Mouse (Mus musculus): ENCODE data around the gene Trappc4. TPM values are rescaled to one million over a fixed set of nuclear protein-coding genes. Genes with fewer than 3 reads are reported as not detected.
"Not testable (repeated sequence)": the region's sequence is repeated elsewhere in the genome, so short reads cannot be mapped to it uniquely, and the experiment has no call there.

Gene Trappc4
- total and polyA plus RNA-seq, 3 experiments = 9.6 to 71.4 (median 31.8) TPM

GRCm38 (mm10) chr9:44376141-44376540 lies 31.3 kb downstream of the Trappc4 start:
- no peaks in the 10 kb centered on the region for H3K9me3 ChIP-seq (replicated peaks)
- H3K4me3 ChIP-seq (ENCODE audit: low read depth, low read length) = no peak overlapping the region
- TF ChIP-seq POLR2AphosphoS5 (IDR thresholded peaks at IDR 0.05; ENCODE audit: insufficient replicate concordance, low read depth, low read length) (no peak), GATA2 (IDR thresholded peaks at IDR 0.05; ENCODE audit: borderline replicate concordance, low read depth, low read length) (no peak), TAL1 (conservative IDR thresholded peaks at IDR 0.05; ENCODE audit: low read depth, low read length) (no peak), CTCF (IDR thresholded peaks at IDR 0.05; ENCODE audit: low read depth, low read length) (no peak), GATA1 (IDR thresholded peaks at IDR 0.05; ENCODE audit: borderline replicate concordance, low read length) (no peak)
- no peak for ATAC-seq (ENCODE audit: extremely low read depth, insufficient number of reproducible peaks, low FRiP score, poor library complexity, severe bottlenecking)
- peaks cover 20% of the 10 kb centered on the region for H3K36me3 ChIP-seq (replicated peaks)
- no peak for DNase-seq (ENCODE audit: low spot score)
- peaks cover 22% of the 10 kb centered on the region for H3K4me1 ChIP-seq (ENCODE audit: insufficient read depth, low read depth, low read length)
- H3K27me3 ChIP-seq (ENCODE audit: insufficient read depth, low read length) = no peaks in the 10 kb centered on the region

GRCm38 (mm10) chr9:44373386-44373785 lies 34.0 kb downstream of the Trappc4 start:
- Histone ChIP-seq H3K4me3 (ENCODE audit: low read depth, low read length) (no peak overlapping the region), H3K9me3 (replicated peaks) (no peaks in the 10 kb centered on the region), H3K36me3 (replicated peaks) (peaks cover 11% of the 10 kb centered on the region), H3K4me1 (ENCODE audit: insufficient read depth, low read depth, low read length) (peaks cover 5% of the 10 kb centered on the region; the same call in 1 of the 2 replicates), H3K27me3 (ENCODE audit: insufficient read depth, low read length) (no peaks in the 10 kb centered on the region)
- TF ChIP-seq GATA2 (IDR thresholded peaks at IDR 0.05; ENCODE audit: borderline replicate concordance, low read depth, low read length) (no peak), TAL1 (conservative IDR thresholded peaks at IDR 0.05; ENCODE audit: low read depth, low read length) (no peak), CTCF (IDR thresholded peaks at IDR 0.05; ENCODE audit: low read depth, low read length) (no peak)
- DNase-seq (ENCODE audit: low spot score) (no peak), ATAC-seq (ENCODE audit: extremely low read depth, insufficient number of reproducible peaks, low FRiP score, poor library complexity, severe bottlenecking) (no peak)

GRCm38 (mm10) chr9:44364480-44364879 lies 42.9 kb downstream of the Trappc4 start:
- no peak for DNase-seq (ENCODE audit: low spot score)
- H3K27me3 ChIP-seq (ENCODE audit: insufficient read depth, low read length) = no peaks in the 10 kb centered on the region
- no peak overlapping the region for H3K4me3 ChIP-seq (ENCODE audit: low read depth, low read length)
- no peak for ATAC-seq (ENCODE audit: extremely low read depth, insufficient number of reproducible peaks, low FRiP score, poor library complexity, severe bottlenecking)
- H3K9me3 ChIP-seq (replicated peaks) = no peaks in the 10 kb centered on the region
- peaks cover 6% of the 10 kb centered on the region for H3K36me3 ChIP-seq (replicated peaks)
- H3K4me1 ChIP-seq (ENCODE audit: insufficient read depth, low read depth, low read length) = peaks cover 16% of the 10 kb centered on the region
- TF ChIP-seq CTCF (IDR thresholded peaks at IDR 0.05; ENCODE audit: low read depth, low read length) (no peak), GATA1 (IDR thresholded peaks at IDR 0.05; ENCODE audit: borderline replicate concordance, low read length) (no peak), GATA2 (IDR thresholded peaks at IDR 0.05; ENCODE audit: borderline replicate concordance, low read depth, low read length) (no peak), TAL1 (conservative IDR thresholded peaks at IDR 0.05; ENCODE audit: low read depth, low read length) (no peak), POLR2AphosphoS5 (IDR thresholded peaks at IDR 0.05; ENCODE audit: insufficient replicate concordance, low read depth, low read length) (no peak)

GRCm38 (mm10) chr9:44361931-44362330 lies 45.5 kb downstream of the Trappc4 start:
- peak overlapping the region; percentile 89; the same call in 1 of the 2 replicates for H3K4me3 ChIP-seq (ENCODE audit: low read depth, low read length)
- H3K36me3 ChIP-seq (replicated peaks) = peaks cover 27% of the 10 kb centered on the region
- H3K27me3 ChIP-seq (ENCODE audit: insufficient read depth, low read length); DNase-seq (ENCODE audit: low spot score); H3K9me3 ChIP-seq (replicated peaks); ATAC-seq (ENCODE audit: extremely low read depth, insufficient number of reproducible peaks, low FRiP score, poor library complexity, severe bottlenecking): not testable (repeated sequence)
- peaks cover 24% of the 10 kb centered on the region for H3K4me1 ChIP-seq (ENCODE audit: insufficient read depth, low read depth, low read length)

- peak within 1 kb of the TSS; percentile 89 for H3K4me3 ChIP-seq (ENCODE audit: low read depth, low read length)
- ATAC-seq (ENCODE audit: extremely low read depth, insufficient number of reproducible peaks, low FRiP score, poor library complexity, severe bottlenecking) (peak; percentile 82), DNase-seq (ENCODE audit: low spot score) (peak; percentile 74)
- TF ChIP-seq POLR2AphosphoS5 (IDR thresholded peaks at IDR 0.05; ENCODE audit: insufficient replicate concordance, low read depth, low read length) = no peak
- TF ChIP-seq GATA2 (IDR thresholded peaks at IDR 0.05; ENCODE audit: borderline replicate concordance, low read depth, low read length) = no peak
- no peak for TF ChIP-seq CTCF (IDR thresholded peaks at IDR 0.05; ENCODE audit: low read depth, low read length)
- TF ChIP-seq TAL1 (conservative IDR thresholded peaks at IDR 0.05; ENCODE audit: low read depth, low read length) = no peak
- no peak for TF ChIP-seq GATA1 (IDR thresholded peaks at IDR 0.05; ENCODE audit: borderline replicate concordance, low read length)
- H3K36me3 ChIP-seq (replicated peaks) = peaks cover 33% of the 10 kb centered on the region
- H3K4me1 ChIP-seq (ENCODE audit: insufficient read depth, low read depth, low read length) = peaks cover 25% of the 10 kb centered on the region
- no peaks in the 10 kb centered on the region for H3K9me3 ChIP-seq (replicated peaks)
- H3K27me3 ChIP-seq (ENCODE audit: insufficient read depth, low read length) = no peaks in the 10 kb centered on the region
Observed at GRCm38 (mm10) chr9:44361190-44361917, 46.0 kb downstream of the Trappc4 start, which contains the start of gene Vps11. Gene Vps11 (minus strand): TSS chr9:44361670.

GRCm38 (mm10) chr9:44357207-44357606 lies 50.2 kb downstream of the Trappc4 start:
- Histone ChIP-seq H3K4me3 (ENCODE audit: low read depth, low read length) (no peak overlapping the region), H3K36me3 (replicated peaks) (peaks cover 74% of the 10 kb centered on the region), H3K9me3 (replicated peaks) (no peaks in the 10 kb centered on the region), H3K27me3 (ENCODE audit: insufficient read depth, low read length) (no peaks in the 10 kb centered on the region), H3K4me1 (ENCODE audit: insufficient read depth, low read depth, low read length) (peaks cover 38% of the 10 kb centered on the region)
- no peak for ATAC-seq (ENCODE audit: extremely low read depth, insufficient number of reproducible peaks, low FRiP score, poor library complexity, severe bottlenecking)
- DNase-seq (ENCODE audit: low spot score) = peak; percentile 42
- TF ChIP-seq POLR2AphosphoS5 (IDR thresholded peaks at IDR 0.05; ENCODE audit: insufficient replicate concordance, low read depth, low read length) (no peak), GATA2 (IDR thresholded peaks at IDR 0.05; ENCODE audit: borderline replicate concordance, low read depth, low read length) (no peak), GATA1 (IDR thresholded peaks at IDR 0.05; ENCODE audit: borderline replicate concordance, low read length) (no peak), TAL1 (conservative IDR thresholded peaks at IDR 0.05; ENCODE audit: low read depth, low read length) (no peak), CTCF (IDR thresholded peaks at IDR 0.05; ENCODE audit: low read depth, low read length) (no peak; the same call in 1 of the 2 replicates)

Other genes starting within 250 kb of the Trappc4 start
- 137 and 159 TPM in 2 replicates for gene Cbl, start 173.6 kb downstream of the Trappc4 start, total RNA-seq (2014; fragmentation: Nextera tagmentation)
- 23.6 and 25.5 TPM in 2 replicates for gene Cbl, start 173.6 kb downstream of the Trappc4 start, total RNA-seq (2017)
- 17.2 and 20.3 TPM in 2 replicates for gene Cbl, start 173.6 kb downstream of the Trappc4 start, polyA plus RNA-seq (2012)
- not detected in 2 replicates for gene Ccdc153, start 166.9 kb downstream of the Trappc4 start, total RNA-seq (2014; fragmentation: Nextera tagmentation)
- gene Ccdc153, start 166.9 kb downstream of the Trappc4 start, total RNA-seq (2017) = not detected in 2 replicates
- gene Ccdc153, start 166.9 kb downstream of the Trappc4 start, polyA plus RNA-seq (2012) = not detected in 2 replicates
- gene Pdzd3, start 156.1 kb downstream of the Trappc4 start, total RNA-seq (2014; fragmentation: Nextera tagmentation) = not detected in 2 replicates
- not detected in 2 replicates for gene Pdzd3, start 156.1 kb downstream of the Trappc4 start, total RNA-seq (2017)
- not detected in 2 replicates for gene Pdzd3, start 156.1 kb downstream of the Trappc4 start, polyA plus RNA-seq (2012)
- not detected in 2 replicates for gene Nlrx1, start 139.0 kb downstream of the Trappc4 start, total RNA-seq (2014; fragmentation: Nextera tagmentation)
- gene Nlrx1, start 139.0 kb downstream of the Trappc4 start, total RNA-seq (2017) = 0.05 TPM in 1 of 2 replicates, not detected in the other
- gene Nlrx1, start 139.0 kb downstream of the Trappc4 start, polyA plus RNA-seq (2012) = 0.02 and 0.03 TPM in 2 replicates
- gene Abcg4, start 119.0 kb downstream of the Trappc4 start, total RNA-seq (2014; fragmentation: Nextera tagmentation) = 29.1 and 58.5 TPM in 2 replicates
- 1.8 and 3.6 TPM in 2 replicates for gene Abcg4, start 119.0 kb downstream of the Trappc4 start, total RNA-seq (2017)
- gene Abcg4, start 119.0 kb downstream of the Trappc4 start, polyA plus RNA-seq (2012) = 18.4 and 20.3 TPM in 2 replicates
- 26.3 and 46.1 TPM in 2 replicates for gene Hinfp, start 101.9 kb downstream of the Trappc4 start, total RNA-seq (2014; fragmentation: Nextera tagmentation)
- 22.0 and 23.1 TPM in 2 replicates for gene Hinfp, start 101.9 kb downstream of the Trappc4 start, total RNA-seq (2017)
- gene Hinfp, start 101.9 kb downstream of the Trappc4 start, polyA plus RNA-seq (2012) = 5.4 and 8.4 TPM in 2 replicates
- 9.5 and 19.3 TPM in 2 replicates for gene C2cd2l, start 87.3 kb downstream of the Trappc4 start, total RNA-seq (2014; fragmentation: Nextera tagmentation)
- 6.3 TPM in 2 replicates for gene C2cd2l, start 87.3 kb downstream of the Trappc4 start, total RNA-seq (2017)
- gene C2cd2l, start 87.3 kb downstream of the Trappc4 start, polyA plus RNA-seq (2012) = 35.8 and 40.9 TPM in 2 replicates
- 33.6 and 36.5 TPM in 2 replicates for gene Dpagt1, start 81.6 kb downstream of the Trappc4 start, total RNA-seq (2014; fragmentation: Nextera tagmentation)
- gene Dpagt1, start 81.6 kb downstream of the Trappc4 start, total RNA-seq (2017) = 11.8 and 12.3 TPM in 2 replicates
- gene Dpagt1, start 81.6 kb downstream of the Trappc4 start, polyA plus RNA-seq (2012) = 6.5 and 6.8 TPM in 2 replicates
- 227 and 235 TPM in 2 replicates for gene H2afx, start 72.9 kb downstream of the Trappc4 start, total RNA-seq (2014; fragmentation: Nextera tagmentation)
- gene H2afx, start 72.9 kb downstream of the Trappc4 start, total RNA-seq (2017) = 240 and 251 TPM in 2 replicates
- 762 and 998 TPM in 2 replicates for gene H2afx, start 72.9 kb downstream of the Trappc4 start, polyA plus RNA-seq (2012)
- gene Hmbs, start 63.4 kb downstream of the Trappc4 start, total RNA-seq (2014; fragmentation: Nextera tagmentation) = 82.7 and 175 TPM in 2 replicates
- gene Hmbs, start 63.4 kb downstream of the Trappc4 start, total RNA-seq (2017) = 108 and 148 TPM in 2 replicates
- gene Hmbs, start 63.4 kb downstream of the Trappc4 start, polyA plus RNA-seq (2012) = 86.9 and 90.1 TPM in 2 replicates
- gene Vps11, start 45.9 kb downstream of the Trappc4 start, total RNA-seq (2014; fragmentation: Nextera tagmentation) = 13.6 and 15.7 TPM in 2 replicates
- gene Vps11, start 45.9 kb downstream of the Trappc4 start, total RNA-seq (2017) = 26.4 and 27.0 TPM in 2 replicates
- gene Vps11, start 45.9 kb downstream of the Trappc4 start, polyA plus RNA-seq (2012) = 6.7 and 7.7 TPM in 2 replicates
- 51.8 and 55.8 TPM in 2 replicates for gene Hyou1, start 28.1 kb downstream of the Trappc4 start, total RNA-seq (2014; fragmentation: Nextera tagmentation)
- gene Hyou1, start 28.1 kb downstream of the Trappc4 start, total RNA-seq (2017) = 31.2 and 36.6 TPM in 2 replicates
- 21.1 and 27.9 TPM in 2 replicates for gene Hyou1, start 28.1 kb downstream of the Trappc4 start, polyA plus RNA-seq (2012)
- 10.0 and 16.0 TPM in 2 replicates for gene Slc37a4, start 10.7 kb downstream of the Trappc4 start, total RNA-seq (2014; fragmentation: Nextera tagmentation)
- 24.4 and 31.7 TPM in 2 replicates for gene Slc37a4, start 10.7 kb downstream of the Trappc4 start, total RNA-seq (2017)
- 10.4 and 11.8 TPM in 2 replicates for gene Slc37a4, start 10.7 kb downstream of the Trappc4 start, polyA plus RNA-seq (2012)
- 661 and 718 TPM in 2 replicates for gene Rps25, start 461 bp downstream of the Trappc4 start, total RNA-seq (2014; fragmentation: Nextera tagmentation)
- gene Rps25, start 461 bp downstream of the Trappc4 start, total RNA-seq (2017) = 2,498 and 2,521 TPM in 2 replicates
- gene Rps25, start 461 bp downstream of the Trappc4 start, polyA plus RNA-seq (2012) = 230 and 272 TPM in 2 replicates
- gene Ccdc84, start 11.0 kb upstream of the Trappc4 start, total RNA-seq (2014; fragmentation: Nextera tagmentation) = 32.2 and 34.4 TPM in 2 replicates
- 23.7 and 25.1 TPM in 2 replicates for gene Ccdc84, start 11.0 kb upstream of the Trappc4 start, total RNA-seq (2017)
- gene Ccdc84, start 11.0 kb upstream of the Trappc4 start, polyA plus RNA-seq (2012) = 10.2 and 10.4 TPM in 2 replicates
- gene Foxr1, start 33.5 kb upstream of the Trappc4 start, total RNA-seq (2014; fragmentation: Nextera tagmentation) = not detected in 2 replicates
- 0.11 TPM in 1 of 2 replicates, not detected in the other for gene Foxr1, start 33.5 kb upstream of the Trappc4 start, total RNA-seq (2017)
- not detected in 2 replicates for gene Foxr1, start 33.5 kb upstream of the Trappc4 start, polyA plus RNA-seq (2012)
- gene Upk2, start 47.4 kb upstream of the Trappc4 start, total RNA-seq (2014; fragmentation: Nextera tagmentation) = not detected in 2 replicates
- not detected in 2 replicates for gene Upk2, start 47.4 kb upstream of the Trappc4 start, total RNA-seq (2017)
- not detected in 2 replicates for gene Upk2, start 47.4 kb upstream of the Trappc4 start, polyA plus RNA-seq (2012)
- 0.15 TPM in 1 of 2 replicates, not detected in the other for gene Bcl9l, start 75.2 kb upstream of the Trappc4 start, total RNA-seq (2014; fragmentation: Nextera tagmentation)
- gene Bcl9l, start 75.2 kb upstream of the Trappc4 start, total RNA-seq (2017) = 0.16 and 0.17 TPM in 2 replicates
- 0.09 and 0.14 TPM in 2 replicates for gene Bcl9l, start 75.2 kb upstream of the Trappc4 start, polyA plus RNA-seq (2012)
- not detected in 2 replicates for gene Cxcr5, start 154.3 kb upstream of the Trappc4 start, total RNA-seq (2014; fragmentation: Nextera tagmentation)
- gene Cxcr5, start 154.3 kb upstream of the Trappc4 start, total RNA-seq (2017) = 0.06 and 0.22 TPM in 2 replicates
- gene Cxcr5, start 154.3 kb upstream of the Trappc4 start, polyA plus RNA-seq (2012) = not detected in 2 replicates
- 74.7 and 88.2 TPM in 2 replicates for gene Ddx6, start 197.3 kb upstream of the Trappc4 start, total RNA-seq (2014; fragmentation: Nextera tagmentation)
- gene Ddx6, start 197.3 kb upstream of the Trappc4 start, total RNA-seq (2017) = 49.9 and 54.5 TPM in 2 replicates
- gene Ddx6, start 197.3 kb upstream of the Trappc4 start, polyA plus RNA-seq (2012) = 21.7 and 23.2 TPM in 2 replicates

Data from G1E (cell line).